Mouse (Mus musculus): ENCODE results near the gene Lama5. TPM values are rescaled to one million over a fixed set of nuclear protein-coding genes. Genes with fewer than 3 reads are reported as not detected.

Gene Lama5
- polyA plus RNA-seq, 1 experiment from 2014 or later, result 1.9 TPM

DNA sequence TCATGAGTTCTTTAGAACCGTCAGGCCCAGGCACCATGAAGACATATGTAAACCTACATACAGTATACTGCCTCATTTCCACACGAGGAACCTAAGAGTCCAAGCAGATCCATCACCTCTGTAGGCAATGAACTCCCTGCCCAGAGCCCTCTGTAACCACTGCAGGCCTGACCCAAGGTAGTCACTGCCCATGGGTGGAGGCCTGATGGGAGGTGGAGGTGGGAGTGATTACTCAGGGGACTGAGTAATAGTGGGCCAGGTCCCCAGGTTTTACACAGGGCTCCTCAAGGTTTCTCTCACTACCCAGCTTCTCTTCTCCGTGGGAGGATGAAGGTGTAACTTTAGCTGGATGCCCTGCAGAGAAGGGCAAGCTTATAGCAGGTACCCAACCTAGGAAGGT is 3.5 kb upstream of the Lama5 start:
- 88% methylated on average over 3 of the region's 3 CpGs for WGBS
- ATAC-seq (ENCODE audit: low FRiP score), result no peak

DNA sequence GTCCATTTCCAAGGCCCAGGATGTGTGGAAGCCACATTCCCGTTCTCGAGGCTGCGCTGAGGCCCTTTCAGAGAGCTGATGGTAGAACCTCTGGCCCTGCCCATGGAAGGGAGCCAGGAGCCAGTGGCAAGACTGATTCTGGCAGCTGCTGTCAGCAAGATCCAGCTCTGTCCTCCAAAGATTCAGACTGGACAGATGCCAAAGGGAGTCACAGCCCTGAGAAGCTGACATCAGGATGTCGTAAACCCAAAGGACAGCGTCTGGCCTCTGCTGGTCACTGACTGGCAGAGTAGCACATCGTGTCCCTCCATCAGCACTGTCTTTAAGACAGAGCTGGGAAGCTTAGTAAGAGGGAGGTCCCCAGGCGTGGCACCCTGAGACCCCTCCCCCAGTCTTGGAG is 2.9 kb upstream of the Lama5 start:
- Histone ChIP-seq H3K9ac (no peak overlapping the region), H3K27ac (no peak overlapping the region), H3K4me3 (no peak overlapping the region), H3K36me3 (no peaks in the 10 kb centered on the region), H3K4me1 (replicated peaks) (peaks cover 40% of the 10 kb centered on the region), H3K9me3 (no peaks in the 10 kb centered on the region), H3K27me3 (peaks cover 43% of the 10 kb centered on the region), H3K4me2 (no peak overlapping the region)
- 65% methylated on average over 7 of the region's 7 CpGs for WGBS
- ATAC-seq (ENCODE audit: low FRiP score), result no peak

More for the DNA sequence above, 3.5 kb upstream of the Lama5 start:
- Histone ChIP-seq H3K9me3 (no peaks in the 10 kb centered on the region), H3K27me3 (peaks cover 38% of the 10 kb centered on the region), H3K9ac (no peak overlapping the region), H3K27ac (no peak overlapping the region), H3K36me3 (no peaks in the 10 kb centered on the region), H3K4me1 (replicated peaks) (peaks cover 40% of the 10 kb centered on the region), H3K4me2 (no peak overlapping the region), H3K4me3 (no peak overlapping the region)

DNA sequence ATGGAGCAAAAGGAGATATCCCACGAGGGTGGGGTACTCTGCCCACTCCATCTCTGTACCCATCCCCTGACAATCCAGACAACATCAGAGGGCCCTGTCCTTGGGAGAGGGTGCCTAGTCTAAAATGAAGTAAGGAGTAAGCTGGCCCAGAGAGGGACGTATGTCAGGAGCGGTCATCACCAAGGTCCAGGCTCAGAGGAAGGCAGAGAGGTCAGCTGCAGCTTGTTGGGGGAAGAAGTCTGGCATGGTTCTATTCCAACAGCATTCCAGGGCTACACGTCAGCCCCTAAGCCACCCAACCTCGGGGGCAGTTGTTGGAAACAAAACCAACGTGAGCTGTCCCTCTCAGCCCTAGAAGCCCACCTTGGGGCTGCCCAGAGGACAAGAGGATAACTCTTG is 2.4 kb upstream of the Lama5 start:
- Histone ChIP-seq H3K4me3 (no peak overlapping the region), H3K9ac (no peak overlapping the region), H3K9me3 (no peaks in the 10 kb centered on the region), H3K27me3 (peaks cover 49% of the 10 kb centered on the region), H3K4me1 (replicated peaks) (peaks cover 40% of the 10 kb centered on the region), H3K27ac (no peak overlapping the region), H3K4me2 (peak overlapping the region; percentile 35; the same call in 1 of the 2 replicates), H3K36me3 (no peaks in the 10 kb centered on the region)
- ATAC-seq (ENCODE audit: low FRiP score), result 0 out of 2 replicates have a peak, but pooled peaks have one; percentile 12
- WGBS, result 50% methylated on average over 6 of the region's 6 CpGs

DNA sequence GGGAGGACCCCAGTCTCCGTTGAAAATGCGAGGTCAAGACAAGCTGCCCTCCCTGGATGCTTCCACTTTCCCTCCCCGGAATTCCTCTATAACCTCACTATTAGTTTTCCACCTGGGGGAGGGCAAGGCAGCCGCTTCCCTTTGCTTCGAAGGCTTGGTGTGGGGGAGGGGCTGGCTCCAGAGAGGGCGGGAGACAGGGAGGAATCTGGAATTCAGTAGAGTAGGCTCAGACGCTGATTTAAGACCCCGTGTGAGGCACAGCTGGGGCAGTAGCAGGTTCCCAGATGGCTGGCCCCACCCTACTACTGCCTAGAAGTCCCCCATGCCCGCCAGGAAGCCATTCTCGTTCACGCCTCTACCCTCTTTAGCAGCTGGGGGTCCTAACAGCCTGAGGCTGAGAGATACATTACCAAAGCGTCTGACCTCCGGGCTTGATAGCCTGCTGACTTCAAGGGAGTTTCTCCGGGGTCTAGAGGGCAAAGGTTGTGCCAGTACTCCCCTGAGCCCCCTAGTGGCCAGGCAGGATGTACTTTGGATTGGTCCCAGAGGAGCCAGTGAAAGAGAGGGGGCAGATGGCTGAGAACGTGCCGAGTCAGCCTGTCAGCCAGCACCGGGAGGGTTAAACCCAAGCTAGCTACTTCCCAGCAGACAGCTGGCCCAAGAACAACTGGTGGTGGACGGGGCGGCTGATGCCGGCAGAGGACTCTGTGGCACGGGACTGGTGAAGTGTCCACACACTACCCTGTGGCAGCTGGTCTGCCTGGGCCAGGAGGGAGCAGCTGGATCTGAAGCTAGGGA is 1.8 kb upstream of the Lama5 start:
- Histone ChIP-seq H3K9ac (no peak overlapping the region), H3K27ac (no peak overlapping the region), H3K27me3 (peaks cover 55% of the 10 kb centered on the region), H3K9me3 (no peaks in the 10 kb centered on the region), H3K4me3 (no peak overlapping the region), H3K4me2 (peak overlapping the region; percentile 35), H3K36me3 (no peaks in the 10 kb centered on the region), H3K4me1 (replicated peaks) (peaks cover 43% of the 10 kb centered on the region)
- WGBS, result under 1% methylated on average over 21 of the region's 21 CpGs
- 0 out of 2 replicates have a peak, but pooled peaks have one; percentile 29 for ATAC-seq (ENCODE audit: low FRiP score)

DNA sequence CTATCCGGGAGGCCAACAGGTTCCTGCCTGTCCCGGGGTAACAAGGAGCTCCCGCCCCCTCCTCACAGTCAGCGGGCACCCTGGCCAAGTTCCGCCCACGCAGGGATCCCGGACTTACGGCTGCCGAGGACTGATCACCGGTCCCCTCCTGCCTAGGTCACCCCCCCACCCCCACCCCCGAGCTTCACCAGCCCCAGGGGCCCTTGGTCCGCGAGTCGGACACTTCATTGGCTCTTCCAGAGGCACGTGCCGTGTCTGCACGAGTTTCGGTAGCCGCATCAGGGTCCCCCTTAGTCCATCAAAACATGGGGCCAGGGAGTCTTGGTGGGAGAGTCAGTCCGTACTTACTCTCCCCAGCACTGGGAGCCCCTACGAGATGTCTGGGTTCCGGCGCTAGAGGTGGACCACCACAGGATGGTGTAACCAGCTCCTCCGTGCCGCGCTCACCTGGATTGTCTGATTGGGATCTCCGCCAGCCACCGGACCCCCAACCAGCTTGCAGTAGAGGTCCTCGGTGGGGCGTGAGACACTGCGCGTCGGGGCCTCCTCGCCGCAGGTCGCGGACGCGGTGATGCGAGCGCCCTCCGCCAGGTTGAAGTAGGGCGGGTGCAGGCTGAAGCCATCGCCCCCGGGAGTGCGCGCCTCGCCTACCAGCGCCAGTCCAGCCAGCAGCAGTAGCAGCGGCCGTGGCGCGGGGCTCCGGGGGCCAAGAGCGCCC is 456 bp downstream of the Lama5 start:
- Histone ChIP-seq H3K4me2 (peak overlapping the region; percentile 92), H3K36me3 (no peaks in the 10 kb centered on the region), H3K27me3 (peaks cover 57% of the 10 kb centered on the region), H3K27ac (no peak overlapping the region), H3K9me3 (no peaks in the 10 kb centered on the region), H3K9ac (peak overlapping the region; percentile 72), H3K4me3 (peak overlapping the region; percentile 53), H3K4me1 (replicated peaks) (peaks cover 51% of the 10 kb centered on the region)
- under 1% methylated on average over 49 of the region's 55 CpGs for WGBS
- peak; percentile 11 for ATAC-seq (ENCODE audit: low FRiP score)

DNA sequence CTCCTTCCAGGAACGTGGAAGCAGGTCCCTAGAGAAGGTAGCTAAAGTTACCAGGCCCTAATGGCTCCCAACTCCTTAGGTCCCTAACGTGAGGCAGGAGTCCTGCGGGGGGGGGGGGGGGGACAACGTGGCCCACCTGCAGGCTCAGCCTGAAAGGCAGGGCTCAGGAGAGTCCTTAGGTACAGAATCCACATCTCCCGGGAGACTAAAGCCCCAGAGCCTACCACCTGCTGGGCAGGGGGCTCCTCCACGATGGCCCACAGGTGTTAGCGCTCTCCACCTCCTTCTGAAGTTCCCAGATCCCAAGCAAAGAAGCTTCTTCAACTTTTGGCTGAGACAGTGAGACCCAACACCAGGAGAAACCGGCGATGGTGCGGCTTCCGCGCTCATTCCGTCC is 1.0 kb downstream of the Lama5 start:
- Histone ChIP-seq H3K9me3 (no peaks in the 10 kb centered on the region), H3K9ac (0 out of 2 replicates have a peak overlapping the region, but pooled peaks have one; percentile 72), H3K27ac (no peak overlapping the region), H3K4me3 (peak overlapping the region; percentile 53), H3K27me3 (peaks cover 57% of the 10 kb centered on the region), H3K36me3 (no peaks in the 10 kb centered on the region), H3K4me2 (peak overlapping the region; percentile 92), H3K4me1 (replicated peaks) (peaks cover 51% of the 10 kb centered on the region)
- no peak for ATAC-seq (ENCODE audit: low FRiP score)
- WGBS, result 1% methylated on average over 12 of the region's 13 CpGs

DNA sequence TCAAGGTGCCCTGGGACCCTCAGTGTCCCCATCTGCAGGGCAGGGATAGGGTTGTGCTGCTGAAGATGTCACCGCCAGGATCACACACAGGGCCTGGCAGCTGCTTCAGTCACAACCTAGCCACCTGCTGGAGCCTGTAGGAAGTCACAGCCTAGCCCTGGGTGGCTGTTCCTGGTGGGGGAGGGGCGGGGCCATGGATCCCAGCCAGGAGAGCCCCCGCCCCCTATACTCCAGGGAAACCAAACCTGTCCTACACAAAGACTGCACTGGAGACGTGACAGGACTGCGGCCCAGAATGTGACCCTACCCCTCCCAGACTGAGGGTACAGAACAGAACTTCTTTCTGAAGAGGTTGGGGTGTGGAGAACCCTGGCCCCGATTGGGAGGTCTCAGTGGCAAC is 3.4 kb downstream of the Lama5 start:
- Histone ChIP-seq H3K4me1 (replicated peaks) (peaks cover 48% of the 10 kb centered on the region), H3K4me2 (no peak overlapping the region), H3K4me3 (no peak overlapping the region), H3K9me3 (no peaks in the 10 kb centered on the region), H3K27ac (no peak overlapping the region), H3K36me3 (no peaks in the 10 kb centered on the region), H3K9ac (peak overlapping the region; percentile 13; the same call in 1 of the 2 replicates), H3K27me3 (peaks cover 49% of the 10 kb centered on the region)
- whole genome bisulfite sequencing, result 11% methylated on average over 6 of the region's 6 CpGs
- ATAC-seq (ENCODE audit: low FRiP score), result no peak

DNA sequence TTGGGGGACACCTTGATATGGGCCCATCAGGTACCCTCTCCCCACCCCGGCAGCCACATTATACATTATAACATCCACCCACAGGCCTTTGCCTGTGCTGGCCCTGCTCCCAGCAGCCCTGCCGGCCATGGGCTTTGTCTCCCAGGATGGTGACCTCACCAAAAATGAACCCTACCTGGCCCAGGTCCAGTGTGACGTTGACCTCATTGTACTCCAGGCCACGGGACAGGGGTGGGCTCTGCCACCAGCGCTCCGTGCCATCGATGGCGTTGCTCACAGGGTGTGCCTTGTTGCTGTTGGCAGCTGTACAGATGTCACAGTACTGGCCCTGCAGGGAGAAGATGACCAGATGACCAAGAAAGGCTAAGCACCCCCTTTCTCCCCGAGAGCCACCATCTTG is 4.6 kb downstream of the Lama5 start:
- WGBS, result 95% methylated on average over 9 of the region's 9 CpGs
- ATAC-seq (ENCODE audit: low FRiP score), result no peak

DNA sequence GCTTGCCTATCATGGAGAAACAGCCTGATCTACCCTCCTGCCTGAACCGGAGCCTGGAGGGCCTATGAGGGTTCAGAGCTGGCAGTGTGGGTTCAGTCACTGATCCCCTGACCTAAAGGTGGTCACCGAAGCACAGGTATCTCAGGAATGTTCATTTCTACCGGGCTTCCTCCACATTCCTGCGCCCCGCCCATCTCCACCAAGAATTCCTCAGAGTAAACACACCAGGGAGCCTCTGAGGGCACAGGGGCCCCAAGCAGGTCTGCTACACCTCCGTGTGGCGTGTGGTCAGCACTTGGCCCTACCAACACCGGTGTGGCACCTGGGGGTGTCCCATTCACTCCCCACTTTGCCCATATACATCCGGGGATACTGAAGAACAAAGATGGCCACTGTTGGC is 5.5 kb downstream of the Lama5 start:
- no peaks in the 10 kb centered on the region for H3K9me3 ChIP-seq
- peaks cover 34% of the 10 kb centered on the region for H3K4me1 ChIP-seq (replicated peaks)
- 81% methylated on average over 9 of the region's 9 CpGs for WGBS
- no peak overlapping the region for H3K27ac ChIP-seq
- H3K36me3 ChIP-seq, result no peaks in the 10 kb centered on the region
- H3K27me3 ChIP-seq, result peaks cover 29% of the 10 kb centered on the region
- H3K4me3 ChIP-seq, result no peak overlapping the region
- H3K9ac ChIP-seq, result no peak overlapping the region
- no peak overlapping the region for H3K4me2 ChIP-seq
- ATAC-seq (ENCODE audit: low FRiP score), result no peak

More for the DNA sequence above, 4.6 kb downstream of the Lama5 start:
- Histone ChIP-seq H3K4me3 (no peak overlapping the region), H3K4me2 (no peak overlapping the region), H3K4me1 (replicated peaks) (peaks cover 39% of the 10 kb centered on the region), H3K27ac (no peak overlapping the region), H3K9me3 (no peaks in the 10 kb centered on the region), H3K36me3 (no peaks in the 10 kb centered on the region), H3K9ac (no peak overlapping the region), H3K27me3 (peaks cover 38% of the 10 kb centered on the region)

DNA sequence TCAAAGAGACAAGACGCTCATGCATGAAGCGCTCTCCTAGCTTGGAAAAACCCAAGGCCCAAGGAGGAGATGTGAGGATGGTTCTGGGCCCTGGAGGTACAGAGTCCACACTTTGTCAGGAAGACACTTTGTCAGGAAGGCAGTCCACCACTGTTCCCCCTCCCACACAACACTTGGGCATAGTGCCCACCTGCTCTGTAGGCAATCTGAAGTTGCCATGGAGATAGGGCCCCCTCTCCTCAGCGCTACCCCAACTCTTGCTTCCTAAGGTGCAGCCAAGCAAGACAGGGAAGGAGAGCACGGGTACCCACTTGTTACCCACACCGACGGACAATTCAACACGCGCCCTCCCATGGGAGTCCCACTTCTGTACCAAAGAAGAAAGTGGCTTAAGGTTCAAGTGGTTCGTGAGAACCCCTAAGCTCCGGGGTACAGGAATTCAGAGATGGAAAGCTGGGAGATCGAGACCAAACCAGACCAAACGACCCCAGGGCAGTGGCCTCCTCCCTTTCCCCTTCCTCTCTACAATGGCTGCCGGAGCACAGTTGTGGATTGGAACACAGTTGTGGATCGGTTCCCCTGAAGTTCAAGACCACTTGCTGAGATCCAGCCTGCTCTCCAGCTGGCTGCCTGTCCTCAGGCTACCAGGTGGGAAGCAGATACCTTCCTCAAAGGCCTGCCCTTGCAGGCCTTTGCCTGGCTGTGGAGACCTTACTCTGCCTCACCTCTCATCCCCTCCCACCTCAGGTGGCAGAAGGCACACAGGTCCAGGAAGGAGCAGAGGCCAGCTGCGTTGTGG is 6.3 kb downstream of the Lama5 start:
- H3K4me1 ChIP-seq (replicated peaks), result peaks cover 34% of the 10 kb centered on the region
- ATAC-seq (ENCODE audit: low FRiP score), result 0 out of 2 replicates have a peak, but pooled peaks have one; percentile 18
- H3K36me3 ChIP-seq, result no peaks in the 10 kb centered on the region
- H3K4me2 ChIP-seq, result no peak overlapping the region
- peak overlapping the region; percentile 23; the same call in 1 of the 2 replicates for H3K27ac ChIP-seq
- H3K9ac ChIP-seq, result no peak overlapping the region
- H3K9me3 ChIP-seq, result no peaks in the 10 kb centered on the region
- 76% methylated on average over 15 of the region's 15 CpGs for WGBS
- peaks cover 21% of the 10 kb centered on the region for H3K27me3 ChIP-seq
- no peak overlapping the region for H3K4me3 ChIP-seq

DNA sequence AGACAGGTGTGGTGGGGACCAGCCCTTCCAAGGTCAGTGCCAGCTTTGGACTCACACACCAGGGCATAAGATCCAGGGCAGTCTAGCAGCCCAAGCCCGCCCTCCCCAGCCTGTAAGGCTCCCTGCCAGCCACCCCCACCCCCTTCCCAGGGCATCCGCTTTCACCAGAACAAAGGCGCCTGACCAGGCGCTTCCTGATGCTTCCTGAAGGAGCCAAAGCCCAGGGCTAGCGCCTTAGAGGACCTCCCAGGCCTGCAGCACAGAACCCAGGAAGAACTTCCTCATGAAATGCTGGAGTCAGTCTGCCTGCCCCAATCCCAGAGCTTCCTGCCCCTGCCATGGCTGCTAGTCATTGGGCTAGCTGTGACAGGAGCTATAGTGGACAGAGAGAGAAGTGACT is 7.0 kb downstream of the Lama5 start:
- Histone ChIP-seq H3K9me3 (no peaks in the 10 kb centered on the region), H3K27ac (peak overlapping the region; percentile 23; the same call in 1 of the 2 replicates), H3K9ac (no peak overlapping the region), H3K27me3 (peaks cover 14% of the 10 kb centered on the region), H3K36me3 (no peaks in the 10 kb centered on the region), H3K4me3 (no peak overlapping the region), H3K4me2 (no peak overlapping the region), H3K4me1 (replicated peaks) (peaks cover 35% of the 10 kb centered on the region)
- no peak for ATAC-seq (ENCODE audit: low FRiP score)
- 40% methylated on average over 5 of the region's 5 CpGs for WGBS

DNA sequence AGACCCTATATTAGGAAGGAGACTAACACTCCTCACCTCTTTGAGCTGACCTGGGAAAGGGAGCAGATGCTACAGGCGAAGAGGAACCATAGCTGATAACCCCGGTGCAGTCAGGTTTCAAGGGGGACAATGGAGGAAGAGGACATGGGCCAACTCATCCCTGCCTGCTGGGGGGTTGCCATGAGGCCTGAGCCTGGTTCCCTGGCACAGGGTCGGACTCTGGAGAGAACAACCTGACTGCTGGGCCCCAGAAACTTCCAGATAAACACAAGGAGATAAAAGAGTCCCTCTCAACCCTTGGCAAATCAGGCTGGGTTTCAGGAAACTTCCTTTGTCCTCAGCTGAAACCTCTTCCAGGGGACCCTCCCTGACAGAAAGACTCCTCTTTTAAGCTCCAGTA is 7.4 kb downstream of the Lama5 start:
- H3K4me1 ChIP-seq (replicated peaks), result peaks cover 35% of the 10 kb centered on the region
- H3K27ac ChIP-seq, result no peak overlapping the region
- H3K9me3 ChIP-seq, result no peaks in the 10 kb centered on the region
- peaks cover 10% of the 10 kb centered on the region for H3K27me3 ChIP-seq
- no peak overlapping the region for H3K9ac ChIP-seq
- no peak overlapping the region for H3K4me2 ChIP-seq
- no peak for ATAC-seq (ENCODE audit: low FRiP score)
- H3K4me3 ChIP-seq, result no peak overlapping the region
- WGBS, result 76% methylated on average over 3 of the region's 3 CpGs
- no peaks in the 10 kb centered on the region for H3K36me3 ChIP-seq

Data from hindbrain, embryonic 13.5 days (tissue).